27 mouse cellular contexts compared by ENCODE assay signal in the genomic region with DNA sequence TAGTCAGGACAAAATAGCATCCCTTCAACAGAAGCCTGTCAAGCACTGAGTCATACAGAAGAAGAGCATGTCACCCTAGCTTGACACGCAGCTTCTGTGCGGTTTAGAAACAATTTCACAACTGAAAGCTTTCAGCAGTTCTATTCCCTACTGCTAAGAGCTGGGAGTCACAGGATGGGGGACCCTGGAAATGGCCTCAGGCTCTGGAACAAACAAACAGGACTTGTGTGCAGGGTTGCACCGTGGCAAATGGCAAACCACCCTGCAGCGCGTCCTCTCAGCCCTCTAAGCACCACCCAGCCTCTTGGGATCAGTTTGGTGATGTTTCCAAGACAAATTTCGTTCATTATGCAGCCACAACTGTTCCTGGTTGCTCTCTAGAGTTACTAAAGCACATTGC.
"Had no signal": no experiment of that assay in that cellular context is flagged by ENCODE, and none has a peak within 500 bp of the region (broad histone marks: within the 10 kb centered on the region; RNA-seq: fewer than 3 reads in every experiment).

No protein-coding gene starts in this region.

- ATAC-seq: forebrain, embryonic 14.5 days; forebrain, embryonic 15.5 days; forebrain, embryonic 16.5 days had no signal

- H3K4me1 ChIP-seq: forebrain, embryonic 15.5 days had no signal

- H3K9ac ChIP-seq: embryonic facial prominence, embryonic 12.5 days; embryonic facial prominence, embryonic 13.5 days; embryonic facial prominence, embryonic 15.5 days; forebrain, embryonic 12.5 days; forebrain, embryonic 15.5 days had no signal

- H3K36me3 ChIP-seq: embryonic facial prominence, embryonic 10.5 days; embryonic facial prominence, embryonic 12.5 days; embryonic facial prominence, embryonic 13.5 days; embryonic facial prominence, embryonic 15.5 days; forebrain, embryonic 10.5 days; forebrain, embryonic 12.5 days; forebrain, embryonic 15.5 days had no signal

- DNase-seq: cerebellum, adult 18-20 months; cerebellum, adult 2 months; cerebellum, adult 8-10 months; cerebellum, adult 9-10 months; cerebellum, adult 9-11 months; cerebellum, postnatal 10 days; cerebellum, postnatal 14 days; cerebellum, postnatal 25 days; cerebellum, postnatal 36 days; embryo, embryonic 11 days; gastrocnemius, adult 2 months; gastrocnemius, postnatal 10 days; gastrocnemius, postnatal 14 days; gastrocnemius, postnatal 25 days; gastrocnemius, postnatal 36 days; heart, adult 18-20 months; heart, adult 2 months had no signal

- H3K27me3 ChIP-seq: embryonic facial prominence, embryonic 15.5 days; forebrain, embryonic 15.5 days had no signal

- H3K9me3 ChIP-seq: embryonic facial prominence, embryonic 10.5 days; embryonic facial prominence, embryonic 12.5 days; embryonic facial prominence, embryonic 13.5 days; embryonic facial prominence, embryonic 15.5 days; forebrain, embryonic 10.5 days; forebrain, embryonic 12.5 days; forebrain, embryonic 15.5 days had no signal

- H3K27ac ChIP-seq: embryonic facial prominence, embryonic 10.5 days; embryonic facial prominence, embryonic 12.5 days; embryonic facial prominence, embryonic 13.5 days; embryonic facial prominence, embryonic 15.5 days; forebrain, embryonic 10.5 days; forebrain, embryonic 12.5 days; forebrain, embryonic 15.5 days; gastrocnemius, adult 2 months; heart, adult 2 months had no signal

- H3K4me2 ChIP-seq: embryonic facial prominence, embryonic 12.5 days; embryonic facial prominence, embryonic 13.5 days; embryonic facial prominence, embryonic 15.5 days; forebrain, embryonic 12.5 days; forebrain, embryonic 15.5 days had no signal

- H3K4me3 ChIP-seq: embryonic facial prominence, embryonic 10.5 days; embryonic facial prominence, embryonic 12.5 days; embryonic facial prominence, embryonic 13.5 days; embryonic facial prominence, embryonic 15.5 days; erythroblast, embryonic 14.5 days; forebrain, embryonic 10.5 days; forebrain, embryonic 12.5 days; forebrain, embryonic 15.5 days; gastrocnemius, adult 2 months; heart, adult 2 months had no signal
